Mouse (Mus musculus) MEL (cell line): Measurements from ENCODE around the gene Nars2.

Source experiments
- CHD2 ChIP-seq: IDR thresholded peaks from 2 replicates; pipeline ENCODE4 v1.6.1; 2011; ENCODE audit warnings: low read length, improper control_type of control experiment
- CTCF ChIP-seq, 3 experiments: IDR thresholded peaks in 2 of 3; conservative IDR thresholded peaks in 1 of 3; 2 replicates each; pipeline ENCODE4 v1.5.1; 2011 to 2012; ENCODE audit warnings: low read length in 3 of 3, low read depth in 2 of 3, mild to moderate bottlenecking in 2 of 3, improper control_type of control experiment in 1 of 3, inconsistent platforms in 1 of 3, mixed read lengths in 1 of 3, moderate library complexity in 1 of 3; ENCODE audit not compliant: control insufficient read depth in 1 of 3, insufficient read depth in 1 of 3, poor library complexity in 1 of 3, severe bottlenecking in 1 of 3
- E2F4 ChIP-seq: IDR thresholded peaks from 2 replicates; pipeline ENCODE4 v1.6.1; 2011; ENCODE audit warnings: low read depth, low read length, improper control_type of control experiment, borderline replicate concordance
- EP300 ChIP-seq, 2 experiments: IDR thresholded peaks; 2 replicates each; pipeline ENCODE4 v1.6.1; 2011; ENCODE audit warnings: improper control_type of control experiment in 2 of 2, low read length in 2 of 2, low read depth in 1 of 2, mild to moderate bottlenecking in 1 of 2
- ETS1 ChIP-seq: IDR thresholded peaks from 2 replicates; pipeline ENCODE4 v1.6.1; 2012; ENCODE audit warnings: low read depth, mild to moderate bottlenecking, inconsistent platforms, low read length, improper control_type of control experiment, moderate library complexity
- HCFC1 ChIP-seq: IDR thresholded peaks from 2 replicates; pipeline ENCODE4 v1.6.1; 2012; ENCODE audit warnings: low read depth, mild to moderate bottlenecking, inconsistent platforms, low read length, improper control_type of control experiment, moderate library complexity
- JUND ChIP-seq: IDR thresholded peaks from 2 replicates; pipeline ENCODE4 v1.6.1; 2011; ENCODE audit warnings: low read depth, mild to moderate bottlenecking, improper control_type of control experiment, low read length
- POLR2A ChIP-seq, 2 experiments: IDR thresholded peaks; 2 replicates each; pipeline ENCODE4 v1.6.1; 2011 to 2012; ENCODE audit warnings: low read length in 2 of 2, mild to moderate bottlenecking in 2 of 2, control low read depth in 1 of 2, improper control_type of control experiment in 1 of 2, low read depth in 1 of 2, moderate library complexity in 1 of 2; ENCODE audit not compliant: control insufficient read depth in 1 of 2, insufficient read depth in 1 of 2, poor library complexity in 1 of 2
- POLR2AphosphoS5 ChIP-seq: IDR thresholded peaks from 2 replicates; pipeline ENCODE4 v1.6.1; 2012; ENCODE audit warnings: low read depth, borderline replicate concordance, mild to moderate bottlenecking, inconsistent platforms, low read length, moderate library complexity, mixed read lengths
- SIN3A ChIP-seq: IDR thresholded peaks from 2 replicates; pipeline ENCODE4 v1.6.1; 2012; ENCODE audit warnings: low read length, improper control_type of control experiment, inconsistent platforms
- SMC3 ChIP-seq: IDR thresholded peaks from 2 replicates; pipeline ENCODE4 v1.6.1; 2011; ENCODE audit warnings: low read depth, low read length, improper control_type of control experiment
- ZC3H11A ChIP-seq: IDR thresholded peaks from 2 replicates; pipeline ENCODE4 v1.6.1; 2012; ENCODE audit warnings: low read depth, mild to moderate bottlenecking, inconsistent platforms, low read length, improper control_type of control experiment
- ZNF384 ChIP-seq: IDR thresholded peaks from 2 replicates; pipeline ENCODE4 v1.6.1; 2012; ENCODE audit warnings: low read depth, mild to moderate bottlenecking, inconsistent platforms, low read length, improper control_type of control experiment

GRCm38 (mm10) chr7:97060966-97061365 is 109.7 kb downstream of the Nars2 start:
- TF ChIP-seq POLR2A (IDR thresholded peaks at IDR 0.05; ENCODE audit: control insufficient read depth in 1 of 2, insufficient read depth in 1 of 2, low read depth in 1 of 2, low read length in 2 of 2, poor library complexity in 1 of 2), result no peak
- no peak for TF ChIP-seq SMC3
- no peak for TF ChIP-seq EP300 (IDR thresholded peaks at IDR 0.05; ENCODE audit: low read depth in 1 of 2, low read length in 2 of 2)
- TF ChIP-seq CTCF (IDR thresholded peaks at IDR 0.05 in 2 of 3, conservative IDR thresholded peaks at IDR 0.05 in 1 of 3; ENCODE audit: control insufficient read depth in 1 of 3, insufficient read depth in 1 of 3, low read depth in 2 of 3, low read length in 3 of 3, poor library complexity in 1 of 3, severe bottlenecking in 1 of 3), result no peak
- no peak for TF ChIP-seq POLR2AphosphoS5
- no peak for TF ChIP-seq HCFC1
- no peak for TF ChIP-seq CHD2
- TF ChIP-seq ZC3H11A, result no peak
- TF ChIP-seq E2F4, result no peak
- TF ChIP-seq ETS1, result no peak
- no peak for TF ChIP-seq JUND
- no peak for TF ChIP-seq SIN3A
- no peak for TF ChIP-seq ZNF384
